Mouse (Mus musculus) stomach, embryonic 14.5 days (tissue): ENCODE data around the gene Wdr82. TPM values are rescaled to one million over a fixed set of nuclear protein-coding genes. Genes with fewer than 3 reads are reported as not detected.
A peak's percentile ranks its signal among the peaks of the same experiment; 100 is the strongest.

Experiments
- ATAC-seq: fragments of 200-750 bp; cut with Nextera tagmentation; 2 replicates; pipeline ENCODE4 v1.8.0; 2017; ENCODE audit warnings: low read depth, moderate TSS enrichment; ENCODE audit not compliant: insufficient number of reproducible peaks, insufficient read depth, low FRiP score
- H3K27ac ChIP-seq: fragments of 300-500 bp; sonication (generic); 2 replicates; pipeline ENCODE4 v1.5.1; 2014; ENCODE audit warnings: mild to moderate bottlenecking, low read length, moderate library complexity, mixed read lengths
- H3K27me3 ChIP-seq: fragments of 300-500 bp; sonication (generic); 2 replicates; pipeline ENCODE4 v1.6.1; 2014; ENCODE audit warnings: low read length, control low read depth, mixed read lengths; ENCODE audit not compliant: control insufficient read depth, insufficient read depth
- H3K36me3 ChIP-seq: fragments of 300-500 bp; sonication (generic); 2 replicates; pipeline ENCODE4 v1.6.1; 2014; ENCODE audit warnings: mild to moderate bottlenecking, control low read depth, low read length, moderate library complexity, mixed read lengths; ENCODE audit not compliant: control insufficient read depth, insufficient read depth
- H3K4me1 ChIP-seq: fragments of 300-500 bp; sonication (generic); 2 replicates; pipeline ENCODE4 v1.6.1; 2014; ENCODE audit warnings: low read length, control low read depth, mixed read lengths; ENCODE audit not compliant: control insufficient read depth, insufficient read depth
- H3K4me2 ChIP-seq: fragments of 300-500 bp; sonication (generic); replicated peaks from 2 replicates; pipeline ENCODE4 v1.6.1; 2014; ENCODE audit warnings: low read depth, low read length, control low read depth
- H3K4me3 ChIP-seq: fragments of 300-500 bp; sonication (generic); 2 replicates; pipeline ENCODE4 v1.5.1; 2014; ENCODE audit warnings: low read depth, low read length, control low read depth
- H3K9ac ChIP-seq: fragments of 300-500 bp; sonication (generic); replicated peaks from 2 replicates; pipeline ENCODE4 v1.6.1; 2014; ENCODE audit warnings: low read depth, mild to moderate bottlenecking, control low read depth, low read length, moderate library complexity, mixed read lengths
- H3K9me3 ChIP-seq: fragments of 300-500 bp; sonication (generic); 2 replicates; pipeline ENCODE4 v1.6.1; 2016; ENCODE audit warnings: low read depth, low read length, control low read depth; ENCODE audit not compliant: control insufficient read depth
- WGBS: fragments of 180-500 bp; shearing (Covaris S2); extraction: QIAGEN DNeasy Blood & Tissue Kit; methylation state at CpG from one replicate; pipeline ENCODE4 v1.1.7; 2014; 5-methylcytosine and 5-hydroxymethylcytosine counted together
- polyA plus RNA-seq: library from polyadenylated mRNA; unstranded; fragments of >200 nt; fragmentation: Nextera tagmentation; extraction: Ambion mirVana; gene quantifications from 2 replicates; pipeline ENCODE4 v1.2.1, GENCODE M21; 2014

The Wdr82 gene
- polyA plus RNA-seq: 29.0 and 31.3 TPM in 2 replicates

GRCm38 (mm10) chr9:106170556-106171345 lies at the start of gene Wdr82:
TSS of gene Wdr82 (plus strand) at chr9:106170928.
- Histone ChIP-seq H3K36me3 (no peaks in the 10 kb centered on the region), H3K4me1 (peaks cover 15% of the 10 kb centered on the region; the same call in 1 of the 2 replicates), H3K9me3 (no peaks in the 10 kb centered on the region), H3K9ac (peak within 1 kb of the TSS; percentile 95), H3K4me3 (peak within 1 kb of the TSS; percentile 97), H3K4me2 (peak within 1 kb of the TSS; percentile 78), H3K27ac (peak within 1 kb of the TSS; percentile 95), H3K27me3 (no peaks in the 10 kb centered on the region)
- under 1% methylated on average over 77 of the region's 81 CpGs for WGBS
- peak; percentile 93 for ATAC-seq

- H3K27ac ChIP-seq: no peak overlapping the region
- WGBS: 48% methylated on average over 4 of the region's 4 CpGs
- H3K4me1 ChIP-seq: no peaks in the 10 kb centered on the region
Measured at GRCm38 (mm10) chr9:106123599-106123998, 47.1 kb upstream of the Wdr82 start.

GRCm38 (mm10) chr9:106126786-106127251 lies 43.9 kb upstream of the Wdr82 start:
- no peak overlapping the region for H3K9ac ChIP-seq
- H3K9me3 ChIP-seq: no peaks in the 10 kb centered on the region
- no peaks in the 10 kb centered on the region for H3K4me1 ChIP-seq
- H3K27me3 ChIP-seq: no peaks in the 10 kb centered on the region
- WGBS: 40% methylated on average over 2 of the region's 2 CpGs
- H3K4me3 ChIP-seq: no peak overlapping the region
- no peak overlapping the region for H3K27ac ChIP-seq
- H3K4me2 ChIP-seq: no peak overlapping the region
- peak; percentile 53; the same call in 1 of the 2 replicates for ATAC-seq
- no peaks in the 10 kb centered on the region for H3K36me3 ChIP-seq

More at GRCm38 (mm10) chr9:106123599-106123998, 47.1 kb upstream of the Wdr82 start:
- Histone ChIP-seq H3K9me3 (no peaks in the 10 kb centered on the region), H3K27me3 (no peaks in the 10 kb centered on the region), H3K9ac (no peak overlapping the region), H3K4me3 (no peak overlapping the region), H3K4me2 (no peak overlapping the region), H3K36me3 (no peaks in the 10 kb centered on the region)
- ATAC-seq: no peak

GRCm38 (mm10) chr9:106129072-106129471 lies 41.7 kb upstream of the Wdr82 start:
- no peak for ATAC-seq
- 73% methylated on average over 2 of the region's 2 CpGs for whole genome bisulfite sequencing
- Histone ChIP-seq H3K27ac (no peak overlapping the region), H3K4me1 (no peaks in the 10 kb centered on the region), H3K36me3 (no peaks in the 10 kb centered on the region), H3K9me3 (no peaks in the 10 kb centered on the region), H3K9ac (no peak overlapping the region), H3K27me3 (no peaks in the 10 kb centered on the region), H3K4me3 (no peak overlapping the region), H3K4me2 (no peak overlapping the region)

GRCm38 (mm10) chr9:106130250-106130649 lies 40.5 kb upstream of the Wdr82 start:
- Histone ChIP-seq H3K9me3 (no peaks in the 10 kb centered on the region), H3K36me3 (no peaks in the 10 kb centered on the region), H3K9ac (no peak overlapping the region), H3K4me3 (no peak overlapping the region), H3K27me3 (no peaks in the 10 kb centered on the region), H3K27ac (no peak overlapping the region), H3K4me2 (no peak overlapping the region), H3K4me1 (no peaks in the 10 kb centered on the region)
- 77% methylated on average over 7 of the region's 7 CpGs for WGBS
- no peak for ATAC-seq

GRCm38 (mm10) chr9:106137671-106138216 lies 33.0 kb upstream of the Wdr82 start:
- WGBS: 68% methylated on average over 10 of the region's 10 CpGs
- Histone ChIP-seq H3K36me3 (no peaks in the 10 kb centered on the region), H3K4me2 (no peak overlapping the region), H3K4me1 (no peaks in the 10 kb centered on the region), H3K27me3 (no peaks in the 10 kb centered on the region), H3K9ac (no peak overlapping the region), H3K27ac (no peak overlapping the region), H3K4me3 (no peak overlapping the region), H3K9me3 (no peaks in the 10 kb centered on the region)
- no peak for ATAC-seq

GRCm38 (mm10) chr9:106139763-106140162 lies 31.0 kb upstream of the Wdr82 start:
- Histone ChIP-seq H3K36me3 (no peaks in the 10 kb centered on the region), H3K4me2 (no peak overlapping the region), H3K27ac (no peak overlapping the region), H3K27me3 (no peaks in the 10 kb centered on the region), H3K4me3 (no peak overlapping the region), H3K9me3 (no peaks in the 10 kb centered on the region), H3K4me1 (no peaks in the 10 kb centered on the region), H3K9ac (no peak overlapping the region)
- ATAC-seq: peak; percentile 67
- 65% methylated on average over 10 of the region's 10 CpGs for WGBS

GRCm38 (mm10) chr9:106141955-106142354 lies 28.8 kb upstream of the Wdr82 start:
- ATAC-seq: no peak
- H3K9ac ChIP-seq: no peak overlapping the region
- H3K27me3 ChIP-seq: no peaks in the 10 kb centered on the region
- H3K27ac ChIP-seq: no peak overlapping the region
- H3K4me3 ChIP-seq: no peak overlapping the region
- H3K36me3 ChIP-seq: no peaks in the 10 kb centered on the region
- no peaks in the 10 kb centered on the region for H3K9me3 ChIP-seq
- H3K4me2 ChIP-seq: no peak overlapping the region
- WGBS: 87% methylated on average over 12 of the region's 12 CpGs
- no peaks in the 10 kb centered on the region for H3K4me1 ChIP-seq
